Mouse (Mus musculus) midbrain, postnatal 0 days (tissue): Measurements from ENCODE around the gene H2-DMb2. TPM values are rescaled to one million over a fixed set of nuclear protein-coding genes. Genes with fewer than 3 reads are reported as not detected.
A peak's percentile ranks its signal among the peaks of the same experiment; 100 is the strongest.

Experiments
- ATAC-seq: fragments of 200-750 bp; cut with Nextera tagmentation; 2 replicates; pipeline ENCODE4 v1.8.0; 2017; ENCODE audit warnings: moderate number of reproducible peaks, mild to moderate bottlenecking, moderate TSS enrichment, moderate library complexity; ENCODE audit not compliant: low FRiP score
- DNase-seq: peaks from one replicate; pipeline ENCODE4 v3.0.0-alpha.2; 2015; ENCODE audit warnings: low spot score
- H3K27ac ChIP-seq: fragments of 300-500 bp; sonication (generic); 2 replicates; pipeline ENCODE4 v1.5.1; 2014; ENCODE audit warnings: low read depth, mild to moderate bottlenecking, low read length, mixed read lengths
- H3K27me3 ChIP-seq: fragments of 300-500 bp; sonication (generic); 2 replicates; pipeline ENCODE4 v1.6.1; 2014; ENCODE audit warnings: low read length, control low read depth, mixed read lengths; ENCODE audit not compliant: insufficient read depth
- H3K36me3 ChIP-seq: fragments of 300-500 bp; sonication (generic); 2 replicates; pipeline ENCODE4 v1.6.1; 2014; ENCODE audit warnings: low read length, control low read depth, mixed read lengths; ENCODE audit not compliant: insufficient read depth
- H3K4me1 ChIP-seq: fragments of 300-500 bp; sonication (generic); 2 replicates; pipeline ENCODE4 v1.6.1; 2014; ENCODE audit warnings: mild to moderate bottlenecking, control low read depth, antibody characterized with exemption, low read length, mixed read lengths; ENCODE audit not compliant: insufficient read depth
- H3K4me2 ChIP-seq: fragments of 300-500 bp; sonication (generic); 2 replicates; pipeline ENCODE4 v1.6.1; 2014; ENCODE audit warnings: low read depth, mild to moderate bottlenecking, low read length, mixed read lengths; ENCODE audit not compliant: poor library complexity, severe bottlenecking
- H3K4me3 ChIP-seq: fragments of 300-500 bp; sonication (generic); 2 replicates; pipeline ENCODE4 v1.5.1; 2014; ENCODE audit warnings: low read depth, mild to moderate bottlenecking, low read length, moderate library complexity
- H3K9ac ChIP-seq: fragments of 300-500 bp; sonication (generic); replicated peaks from 2 replicates; pipeline ENCODE4 v1.6.1; 2014; ENCODE audit warnings: mild to moderate bottlenecking, low read length, moderate library complexity, mixed read lengths; ENCODE audit not compliant: poor library complexity, severe bottlenecking
- H3K9me3 ChIP-seq: fragments of 300-500 bp; sonication (generic); 2 replicates; pipeline ENCODE4 v1.6.1; 2016; ENCODE audit warnings: low read length, control low read depth
- CTCF ChIP-seq: IDR thresholded peaks from 2 replicates; pipeline ENCODE4 v1.5.1; 2016; ENCODE audit warnings: antibody characterized with exemption, mild to moderate bottlenecking
- WGBS: fragments of 180-500 bp; shearing (Covaris S2); extraction: QIAGEN DNeasy Blood & Tissue Kit; methylation state at CpG from one replicate; pipeline ENCODE4 v1.1.7; 2014; 5-methylcytosine and 5-hydroxymethylcytosine counted together
- polyA plus RNA-seq: library from polyadenylated mRNA; unstranded; fragments of >200 nt; fragmentation: Nextera tagmentation; extraction: Ambion mirVana; gene quantifications from 2 replicates; pipeline ENCODE4 v1.2.1, GENCODE M21; 2015
- total RNA-seq: library from RNA; depleted of rRNA; stranded (reverse); fragments of >200 nt; gene quantifications from 2 replicates; pipeline ENCODE4 v1.2.3, GENCODE M21; 2014

The H2-DMb2 gene
- total and polyA plus RNA-seq, 2 experiments from 2014 or later = 0.16 to 1.6 TPM

DNA sequence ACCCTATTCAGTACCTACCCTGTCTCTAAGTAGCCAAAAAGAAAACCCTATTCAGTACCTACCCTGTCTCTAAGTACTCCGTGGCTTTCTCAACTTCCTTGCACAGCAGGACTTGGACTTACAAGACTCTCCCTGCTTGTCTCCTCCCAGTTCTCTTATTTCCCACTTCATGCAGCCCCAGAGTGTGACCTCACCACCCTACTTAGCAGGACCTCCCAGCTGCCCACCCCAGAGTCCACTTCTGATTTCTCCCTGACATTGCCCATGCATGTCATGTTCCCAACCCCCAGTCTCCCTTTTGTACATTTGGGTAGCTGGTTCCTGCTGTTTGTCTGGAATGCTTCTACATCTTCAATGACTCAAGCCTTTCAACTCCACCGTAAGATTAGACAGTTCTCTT lies 19.6 kb upstream of the H2-DMb2 start:
- Histone ChIP-seq H3K4me2 (peak overlapping the region; percentile 86), H3K9ac (peak overlapping the region; percentile 93; the same call in 1 of the 2 replicates), H3K4me1 (peaks cover 7% of the 10 kb centered on the region), H3K4me3 (peak overlapping the region; percentile 77), H3K27me3 (no peaks in the 10 kb centered on the region), H3K36me3 (no peaks in the 10 kb centered on the region), H3K27ac (peak overlapping the region; percentile 100; the same call in 1 of the 2 replicates), H3K9me3 (no peaks in the 10 kb centered on the region)
- WGBS = 4% methylated on average over 2 of the region's 2 CpGs
- ATAC-seq (no peak), DNase-seq (no peak)
- no peak for TF ChIP-seq CTCF

- WGBS = 84% methylated on average over 6 of the region's 6 CpGs
- Histone ChIP-seq H3K27ac (no peak overlapping the region), H3K4me2 (no peak overlapping the region), H3K27me3 (no peaks in the 10 kb centered on the region), H3K9me3 (no peaks in the 10 kb centered on the region), H3K9ac (no peak overlapping the region), H3K4me1 (peaks cover 9% of the 10 kb centered on the region), H3K36me3 (no peaks in the 10 kb centered on the region), H3K4me3 (no peak overlapping the region)
- no peak for TF ChIP-seq CTCF
- ATAC-seq (no peak), DNase-seq (no peak)
Measured at GRCm38 (mm10) chr17:34124649-34125048, 18.5 kb upstream of the H2-DMb2 start.

DNA sequence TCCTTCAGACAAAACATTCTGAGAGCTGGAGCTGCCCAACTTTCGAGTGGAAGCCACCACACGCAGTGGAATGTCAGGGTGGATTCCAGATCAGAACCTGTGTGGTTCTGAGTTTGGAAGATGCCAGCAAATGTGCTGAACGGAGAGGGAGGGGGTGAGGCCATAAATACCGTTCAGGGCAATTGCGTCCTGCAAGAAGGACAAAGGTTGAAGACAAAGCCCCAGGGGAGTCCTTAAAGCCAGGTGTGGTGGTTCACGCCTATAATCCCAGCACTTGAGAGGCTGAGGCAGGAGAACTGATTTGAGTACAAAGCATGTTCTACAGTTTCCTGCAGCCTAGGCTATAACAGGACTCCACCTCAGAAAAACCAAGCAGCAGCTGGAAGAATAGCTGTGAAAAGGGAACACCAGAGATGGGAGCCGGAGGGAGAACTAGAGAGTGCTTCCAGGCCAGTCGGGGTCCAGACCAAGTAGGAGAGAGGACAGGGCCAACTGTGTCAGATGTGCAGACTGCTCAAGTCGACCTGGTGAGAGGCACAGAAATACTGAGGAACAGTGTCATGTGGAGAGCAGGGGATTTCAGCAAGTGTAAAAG lies 16.2 kb upstream of the H2-DMb2 start:
- Histone ChIP-seq H3K36me3 (no peaks in the 10 kb centered on the region), H3K9ac (no peak overlapping the region), H3K27ac (no peak overlapping the region), H3K4me2 (no peak overlapping the region), H3K4me1 (peaks cover 9% of the 10 kb centered on the region), H3K9me3 (no peaks in the 10 kb centered on the region), H3K4me3 (no peak overlapping the region), H3K27me3 (no peaks in the 10 kb centered on the region)
- TF ChIP-seq CTCF = no peak
- no peak for ATAC-seq
- 66% methylated on average over 9 of the region's 9 CpGs for WGBS
- no peak for DNase-seq

- no peak for DNase-seq
- ATAC-seq = no peak
- no peak for TF ChIP-seq CTCF
Measured at GRCm38 (mm10) chr17:34127475-34127874, 15.6 kb upstream of the H2-DMb2 start.

DNA sequence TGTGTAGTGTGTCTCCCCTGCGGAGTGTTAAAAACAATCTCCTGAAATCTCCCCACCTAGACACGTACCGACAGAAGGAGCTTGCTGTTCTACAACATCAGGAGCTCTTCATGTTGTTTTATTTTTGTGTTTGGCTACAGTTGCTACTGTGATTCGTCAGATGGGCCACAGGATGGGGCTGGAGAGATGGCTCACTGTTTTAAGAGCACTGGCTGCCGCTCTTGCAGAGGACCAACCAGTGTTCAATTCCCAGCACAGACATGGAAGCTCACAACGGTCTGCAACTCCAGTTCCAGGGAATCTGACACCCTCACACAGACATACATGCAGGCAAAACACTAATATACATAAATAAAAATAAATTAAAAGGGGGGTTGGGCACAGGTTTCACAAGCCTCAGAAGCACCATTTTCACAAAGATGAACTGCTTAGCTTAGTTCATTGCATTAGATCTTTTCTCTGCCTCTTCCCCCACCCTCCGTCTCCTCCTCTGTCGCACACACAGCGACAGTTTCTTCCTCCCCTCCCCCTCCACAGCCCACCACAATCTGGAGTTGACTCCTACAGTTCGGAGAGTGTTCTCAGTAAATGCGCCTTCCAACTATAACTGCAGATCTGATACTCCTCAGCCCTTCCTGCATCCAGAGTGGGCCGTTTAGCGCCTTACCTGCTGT lies 14.7 kb upstream of the H2-DMb2 start:
- Histone ChIP-seq H3K4me3 (no peak overlapping the region), H3K9ac (no peak overlapping the region), H3K4me2 (no peak overlapping the region), H3K27me3 (no peaks in the 10 kb centered on the region), H3K36me3 (no peaks in the 10 kb centered on the region), H3K4me1 (peaks cover 9% of the 10 kb centered on the region), H3K27ac (no peak overlapping the region), H3K9me3 (no peaks in the 10 kb centered on the region)
- TF ChIP-seq CTCF = peak; percentile 55
- WGBS = 27% methylated on average over 13 of the region's 13 CpGs
- ATAC-seq (no peak), DNase-seq (peak; percentile 36)

More at GRCm38 (mm10) chr17:34127475-34127874, 15.6 kb upstream of the H2-DMb2 start:
- no peak overlapping the region for H3K27ac ChIP-seq
- no peaks in the 10 kb centered on the region for H3K27me3 ChIP-seq
- H3K9me3 ChIP-seq = no peaks in the 10 kb centered on the region
- H3K4me1 ChIP-seq = peaks cover 9% of the 10 kb centered on the region
- H3K4me2 ChIP-seq = no peak overlapping the region
- H3K36me3 ChIP-seq = no peaks in the 10 kb centered on the region
- WGBS = 26% methylated on average over 6 of the region's 6 CpGs
- no peak overlapping the region for H3K9ac ChIP-seq
- no peak overlapping the region for H3K4me3 ChIP-seq
